Mouse (Mus musculus) liver, embryonic 15.5 days (tissue): ENCODE data around the gene Ssna1. TPM values are rescaled to one million over a fixed set of nuclear protein-coding genes. Genes with fewer than 3 reads are reported as not detected.

ENCODE experiments used
- ATAC-seq: fragments of 200-750 bp; cut with Nextera tagmentation; 2 replicates; pipeline ENCODE4 v1.8.0; 2017; ENCODE audit warnings: moderate number of reproducible peaks, mild to moderate bottlenecking, moderate library complexity; ENCODE audit not compliant: insufficient read depth
- H3K27ac ChIP-seq: fragments of 300-500 bp; sonication (generic); replicated peaks from 2 replicates; pipeline ENCODE4 v1.5.1; 2015; ENCODE audit warnings: mild to moderate bottlenecking, inconsistent platforms
- H3K27me3 ChIP-seq: fragments of 300-500 bp; sonication (generic); 2 replicates; pipeline ENCODE4 v1.6.1; 2015; ENCODE audit warnings: mild to moderate bottlenecking, inconsistent platforms
- H3K36me3 ChIP-seq: fragments of 300-500 bp; sonication (generic); replicated peaks from 2 replicates; pipeline ENCODE4 v1.6.1; 2015; ENCODE audit warnings: moderate library complexity, mild to moderate bottlenecking, inconsistent platforms
- H3K4me1 ChIP-seq: fragments of 300-500 bp; sonication (generic); replicated peaks from 2 replicates; pipeline ENCODE4 v1.6.1; 2015; ENCODE audit warnings: inconsistent platforms
- H3K4me2 ChIP-seq: fragments of 300-500 bp; sonication (generic); 2 replicates; pipeline ENCODE4 v1.6.1; 2015; ENCODE audit warnings: moderate library complexity, mild to moderate bottlenecking, inconsistent platforms
- H3K4me3 ChIP-seq: fragments of 300-500 bp; sonication (generic); replicated peaks from 2 replicates; pipeline ENCODE4 v1.5.1; 2015; ENCODE audit warnings: mild to moderate bottlenecking, inconsistent platforms
- H3K9ac ChIP-seq: fragments of 300-500 bp; sonication (generic); 2 replicates; pipeline ENCODE4 v1.6.1; 2015; ENCODE audit warnings: moderate library complexity, mild to moderate bottlenecking, inconsistent platforms
- H3K9me3 ChIP-seq: fragments of 300-500 bp; sonication (generic); replicated peaks from 2 replicates; pipeline ENCODE4 v1.6.1; 2016; ENCODE audit warnings: inconsistent platforms
- WGBS: fragments of 180-500 bp; shearing (Covaris S2); methylation state at CpG from one replicate; pipeline ENCODE4 v1.1.7; 2015; ENCODE audit warnings: mixed read lengths; ENCODE audit not compliant: insufficient replicate concordance; 5-methylcytosine and 5-hydroxymethylcytosine counted together
- polyA plus RNA-seq: library from polyadenylated mRNA; unstranded; fragments of >200 nt; fragmentation: Nextera tagmentation; extraction: Ambion mirVana; gene quantifications from 2 replicates; pipeline ENCODE4 v1.2.1, GENCODE M21; 2015

Ssna1 gene
- polyA plus RNA-seq, 1 experiment from 2014 or later, result 124 TPM

DNA sequence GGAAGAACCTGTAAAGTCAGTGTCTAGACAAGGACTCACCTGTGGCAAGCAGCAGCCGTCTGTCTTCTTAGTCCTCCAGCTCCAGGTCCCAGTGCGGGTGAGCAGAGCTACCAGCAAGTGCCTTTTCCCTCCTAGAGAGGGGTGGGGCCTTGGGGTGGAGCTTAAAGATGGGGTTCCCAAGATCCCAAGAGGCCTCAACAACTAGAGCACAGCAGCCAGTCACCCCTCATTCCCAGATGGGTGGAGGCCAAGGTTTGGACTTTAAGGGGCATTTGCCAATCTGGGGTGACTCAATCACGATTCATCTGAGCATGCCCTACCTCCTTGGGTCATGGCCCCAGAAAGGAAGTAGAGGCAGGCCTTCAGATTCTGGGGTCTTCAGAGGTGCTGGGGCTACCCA is 32.5 kb downstream of the Ssna1 start:
- no peak overlapping the region for H3K4me3 ChIP-seq
- no peak overlapping the region for H3K4me2 ChIP-seq
- 76% methylated on average over 3 of the region's 3 CpGs for WGBS

DNA sequence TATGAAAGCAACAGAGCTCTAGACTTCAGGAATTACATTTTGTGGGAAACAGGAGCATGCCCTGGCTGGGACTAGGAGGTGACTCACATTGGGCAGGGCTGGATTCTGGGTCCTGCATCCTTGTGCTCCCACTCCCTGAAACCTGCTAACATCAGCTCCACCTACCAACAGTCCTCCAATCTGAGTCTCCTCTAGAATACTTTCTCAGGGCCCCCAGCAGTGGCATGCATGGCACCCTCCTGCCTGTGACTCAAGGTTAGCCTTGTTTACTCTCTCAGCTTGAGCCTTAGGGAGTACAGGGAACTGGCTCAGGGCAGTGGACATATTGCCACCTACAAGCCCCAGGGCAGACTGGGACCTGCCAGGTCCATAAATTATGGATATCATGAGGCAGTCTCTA is 34.1 kb downstream of the Ssna1 start:
- no peak for ATAC-seq
- H3K4me3 ChIP-seq, result no peak overlapping the region
- no peak overlapping the region for H3K27ac ChIP-seq
- no peak overlapping the region for H3K4me2 ChIP-seq
- H3K9me3 ChIP-seq, result no peaks in the 10 kb centered on the region
- H3K9ac ChIP-seq, result no peak overlapping the region
- peaks cover 44% of the 10 kb centered on the region for H3K4me1 ChIP-seq
- H3K27me3 ChIP-seq, result peaks cover 53% of the 10 kb centered on the region
- no peaks in the 10 kb centered on the region for H3K36me3 ChIP-seq

More for the DNA sequence above, 32.5 kb downstream of the Ssna1 start:
- peaks cover 62% of the 10 kb centered on the region for H3K27me3 ChIP-seq
- peaks cover 30% of the 10 kb centered on the region for H3K4me1 ChIP-seq
- ATAC-seq, result no peak
- H3K27ac ChIP-seq, result no peak overlapping the region
- H3K9me3 ChIP-seq, result no peaks in the 10 kb centered on the region
- H3K9ac ChIP-seq, result no peak overlapping the region
- no peaks in the 10 kb centered on the region for H3K36me3 ChIP-seq

DNA sequence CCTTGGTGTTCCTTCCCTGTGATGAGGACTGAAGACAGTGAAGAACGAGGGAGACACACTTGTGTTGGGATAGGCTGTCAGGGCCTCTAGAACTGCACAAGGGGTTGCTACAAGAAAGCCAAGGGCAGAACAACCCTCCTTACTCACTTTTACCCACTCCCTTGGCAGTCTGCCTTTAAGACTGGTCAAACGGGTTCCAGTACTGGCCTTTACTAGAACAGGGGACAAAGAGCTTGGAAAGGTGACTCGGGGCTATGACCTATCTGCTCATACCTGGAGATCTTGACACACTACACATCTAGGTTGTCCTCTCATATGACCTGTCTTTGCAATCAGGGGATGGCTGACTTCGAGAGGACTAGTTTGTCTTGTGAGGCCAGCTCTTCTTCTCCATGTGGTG is 34.7 kb downstream of the Ssna1 start:
- Histone ChIP-seq H3K27ac (no peak overlapping the region), H3K4me1 (peaks cover 45% of the 10 kb centered on the region), H3K36me3 (no peaks in the 10 kb centered on the region), H3K27me3 (peaks cover 53% of the 10 kb centered on the region), H3K4me3 (no peak overlapping the region), H3K9ac (no peak overlapping the region), H3K9me3 (no peaks in the 10 kb centered on the region), H3K4me2 (no peak overlapping the region)
- no peak for ATAC-seq
- 51% methylated on average over 4 of the region's 4 CpGs for WGBS

DNA sequence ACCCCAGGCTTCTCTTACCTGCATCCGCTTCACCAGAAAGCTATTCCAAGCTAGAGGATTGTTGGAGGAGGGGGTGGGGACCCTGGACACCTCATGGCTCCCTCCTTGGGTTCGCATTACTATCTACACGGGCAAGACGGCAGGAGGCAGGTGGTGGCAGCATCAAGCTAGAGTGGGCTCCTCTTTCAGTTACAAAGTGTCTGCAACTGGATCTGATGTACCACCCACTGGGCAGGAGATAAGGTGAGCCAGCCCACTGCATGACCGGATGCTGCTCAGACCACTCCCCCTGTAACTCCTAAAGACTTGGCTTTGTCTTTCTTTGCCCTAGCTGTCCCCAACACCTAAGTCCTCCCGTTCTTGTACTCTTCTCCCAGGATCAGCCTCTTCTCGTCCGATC is 35.6 kb downstream of the Ssna1 start, which contains the start of gene Rnf224:
Gene Rnf224 (minus strand): TSS at position 174 of the 400 bp plus-strand sequence.
- Histone ChIP-seq H3K27ac (no peak within 1 kb of the TSS), H3K4me3 (no peak within 1 kb of the TSS), H3K36me3 (no peaks in the 10 kb centered on the region), H3K9me3 (no peaks in the 10 kb centered on the region), H3K27me3 (peaks cover 46% of the 10 kb centered on the region), H3K4me1 (peaks cover 36% of the 10 kb centered on the region), H3K9ac (no peak within 1 kb of the TSS), H3K4me2 (no peak within 1 kb of the TSS)
- WGBS, result 35% methylated on average over 8 of the region's 8 CpGs
- no peak for ATAC-seq

DNA sequence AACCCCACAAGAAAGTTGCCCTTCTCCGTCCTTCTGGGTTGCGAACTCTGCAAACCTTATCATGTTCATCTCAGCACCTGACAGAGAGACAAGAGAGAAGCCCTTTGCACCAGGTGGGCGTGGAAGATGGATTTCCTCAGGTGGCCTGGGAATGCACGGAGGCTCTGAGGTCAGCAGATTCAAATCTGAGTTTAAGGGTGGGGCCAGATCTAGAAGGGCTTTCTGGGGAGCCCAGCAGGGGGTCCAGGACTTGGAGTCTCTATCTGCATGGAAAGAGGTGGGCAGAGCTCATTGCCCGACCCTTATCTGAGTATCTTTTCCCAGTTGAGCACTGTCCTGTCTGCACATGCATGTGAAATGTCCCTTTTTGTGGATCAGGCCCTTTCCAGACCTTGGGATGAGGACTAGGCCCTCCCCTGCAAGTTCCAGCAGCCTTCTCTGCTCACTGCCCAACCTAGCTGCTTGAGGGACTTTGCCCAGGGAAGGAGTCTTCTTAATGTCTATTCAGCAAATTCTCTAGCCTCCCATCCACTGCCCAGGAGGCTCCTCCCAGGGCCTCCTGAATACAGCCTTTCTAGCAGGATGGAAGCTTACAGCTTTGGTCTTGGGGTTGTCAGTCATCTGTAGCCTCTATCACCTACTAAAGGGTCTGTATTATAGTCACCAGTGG is 37.6 kb downstream of the Ssna1 start:
- H3K9ac ChIP-seq, result no peak overlapping the region
- no peak overlapping the region for H3K4me2 ChIP-seq
- H3K27me3 ChIP-seq, result peaks cover 47% of the 10 kb centered on the region; the same call in 1 of the 2 replicates
- H3K4me3 ChIP-seq, result no peak overlapping the region
- ATAC-seq, result no peak
- WGBS, result 55% methylated on average over 5 of the region's 5 CpGs
- H3K4me1 ChIP-seq, result peaks cover 22% of the 10 kb centered on the region
- H3K27ac ChIP-seq, result no peak overlapping the region
- H3K36me3 ChIP-seq, result no peaks in the 10 kb centered on the region
- no peaks in the 10 kb centered on the region for H3K9me3 ChIP-seq

DNA sequence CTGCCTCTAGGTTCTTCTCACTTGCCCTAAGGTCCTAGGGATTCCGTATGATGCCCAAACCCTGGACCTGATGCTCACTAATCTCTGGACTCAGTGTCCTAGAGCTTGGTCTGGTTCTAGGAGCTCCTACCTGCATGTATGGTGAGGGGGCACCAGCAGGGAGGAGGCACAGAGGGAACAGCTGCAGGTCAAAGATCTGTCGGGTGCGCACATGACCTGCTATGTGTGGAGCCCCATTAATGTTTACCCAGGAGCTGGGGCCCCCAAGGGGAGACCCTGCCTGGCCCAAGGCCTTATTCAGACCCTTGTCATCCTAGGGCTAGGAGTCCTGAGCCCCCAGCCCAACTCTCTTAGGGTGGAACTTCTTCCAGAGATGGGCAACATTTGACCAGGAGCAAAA is 38.2 kb downstream of the Ssna1 start, which contains the start of gene Slc34a3:
Gene Slc34a3 (minus strand): TSS at position 315 of the 400 bp plus-strand sequence.
- no peak for ATAC-seq
- H3K36me3 ChIP-seq, result no peaks in the 10 kb centered on the region
- H3K27me3 ChIP-seq, result peaks cover 45% of the 10 kb centered on the region
- H3K4me3 ChIP-seq, result no peak within 1 kb of the TSS
- H3K27ac ChIP-seq, result no peak within 1 kb of the TSS
- 60% methylated on average over 3 of the region's 3 CpGs for WGBS
- no peak within 1 kb of the TSS for H3K4me2 ChIP-seq
- no peak within 1 kb of the TSS for H3K9ac ChIP-seq
- peaks cover 23% of the 10 kb centered on the region for H3K4me1 ChIP-seq
- no peaks in the 10 kb centered on the region for H3K9me3 ChIP-seq

DNA sequence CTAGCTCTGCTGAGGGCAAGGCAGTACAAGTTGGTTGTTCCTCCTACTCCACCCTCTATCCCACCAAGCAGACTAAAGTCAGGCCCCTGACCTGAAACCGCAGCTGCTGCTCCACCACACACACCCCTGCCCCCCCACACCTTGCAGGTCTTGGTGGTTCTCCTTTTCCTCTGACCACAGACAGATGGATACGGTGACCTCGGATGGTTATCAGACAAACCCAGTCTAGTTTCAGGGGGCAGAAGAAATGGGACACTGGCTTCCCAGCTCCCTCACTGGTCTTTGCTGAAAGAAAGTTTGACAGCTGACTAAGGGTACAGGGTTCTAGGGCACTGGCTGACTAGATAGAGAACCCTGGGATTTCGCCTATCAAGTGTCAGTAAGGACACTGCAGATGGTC is 38.8 kb downstream of the Ssna1 start:
- H3K27me3 ChIP-seq, result peaks cover 42% of the 10 kb centered on the region
- H3K4me1 ChIP-seq, result peaks cover 29% of the 10 kb centered on the region
- H3K27ac ChIP-seq, result no peak overlapping the region
- 12% methylated on average over 4 of the region's 4 CpGs for WGBS
- no peak overlapping the region for H3K4me2 ChIP-seq
- H3K9me3 ChIP-seq, result no peaks in the 10 kb centered on the region
- H3K4me3 ChIP-seq, result no peak overlapping the region
- no peaks in the 10 kb centered on the region for H3K36me3 ChIP-seq
- no peak overlapping the region for H3K9ac ChIP-seq
- ATAC-seq, result no peak

DNA sequence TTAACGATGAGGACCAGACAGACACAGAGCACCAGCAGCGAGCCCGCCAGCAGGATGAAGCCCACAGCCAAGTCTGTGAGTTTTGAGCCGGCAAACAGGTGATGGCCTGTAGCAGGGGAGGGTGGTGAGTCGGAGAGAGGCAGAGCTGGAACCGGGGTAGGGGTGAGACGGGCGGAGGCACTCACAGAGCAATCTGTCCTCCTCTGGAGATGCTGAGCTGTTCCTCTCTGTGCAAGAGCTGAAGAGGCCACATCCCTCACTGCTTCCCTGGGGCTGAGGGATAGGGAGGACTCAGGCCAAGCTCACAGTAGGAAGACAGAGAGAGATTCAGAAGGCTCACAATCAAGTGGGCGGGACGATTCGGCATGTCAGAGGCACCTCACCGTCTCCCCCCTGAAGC is 41.2 kb downstream of the Ssna1 start:
- no peak overlapping the region for H3K9ac ChIP-seq
- no peak for ATAC-seq
- H3K4me1 ChIP-seq, result peaks cover 41% of the 10 kb centered on the region
- H3K4me2 ChIP-seq, result no peak overlapping the region
- peaks cover 31% of the 10 kb centered on the region for H3K27me3 ChIP-seq
- H3K9me3 ChIP-seq, result no peaks in the 10 kb centered on the region
- no peak overlapping the region for H3K27ac ChIP-seq
- H3K36me3 ChIP-seq, result no peaks in the 10 kb centered on the region
- 63% methylated on average over 12 of the region's 12 CpGs for WGBS
- H3K4me3 ChIP-seq, result no peak overlapping the region

DNA sequence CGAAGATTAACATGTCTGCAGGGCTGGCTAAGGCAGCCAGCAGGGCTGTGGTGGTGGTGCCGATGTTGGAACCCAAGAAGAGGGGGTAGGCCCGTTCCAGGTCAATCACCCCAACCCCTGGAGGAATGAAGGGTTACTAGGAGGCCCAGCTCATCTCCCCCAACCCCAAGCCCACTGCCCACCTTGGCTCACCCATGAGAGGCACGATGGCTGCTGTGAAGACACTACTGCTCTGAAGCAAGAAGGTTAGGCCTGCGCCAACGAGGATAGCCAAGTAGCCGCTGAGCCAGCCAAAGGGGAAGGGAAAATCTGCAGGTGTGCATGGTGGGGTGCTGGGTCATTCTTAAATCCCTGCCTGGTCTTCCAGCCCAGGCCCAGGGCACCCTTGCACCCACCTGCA is 41.7 kb downstream of the Ssna1 start:
- H3K27ac ChIP-seq, result no peak overlapping the region
- H3K4me3 ChIP-seq, result no peak overlapping the region
- H3K36me3 ChIP-seq, result no peaks in the 10 kb centered on the region
- H3K9ac ChIP-seq, result no peak overlapping the region
- no peaks in the 10 kb centered on the region for H3K9me3 ChIP-seq
- ATAC-seq, result no peak
- H3K4me2 ChIP-seq, result no peak overlapping the region
- 75% methylated on average over 7 of the region's 7 CpGs for WGBS
- peaks cover 31% of the 10 kb centered on the region for H3K27me3 ChIP-seq
- H3K4me1 ChIP-seq, result peaks cover 45% of the 10 kb centered on the region

DNA sequence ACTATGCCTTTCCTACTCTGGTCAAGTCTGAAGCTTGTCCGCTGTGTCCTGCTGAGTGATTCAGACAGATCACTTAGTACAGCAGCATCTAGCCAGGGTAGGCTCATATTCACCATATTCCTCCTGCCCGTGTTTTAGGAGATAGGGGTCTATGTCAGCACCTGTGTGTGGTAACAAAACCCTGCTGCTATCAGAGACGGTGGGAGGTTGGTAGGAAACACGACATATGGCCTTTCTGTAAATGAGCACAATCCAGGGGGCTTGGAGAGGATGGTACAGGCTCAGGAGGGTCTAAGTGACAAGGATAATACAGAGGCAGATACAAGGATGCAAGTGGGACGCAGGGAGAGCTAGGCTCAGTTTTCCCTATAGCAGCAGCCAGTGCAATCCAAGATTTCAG is 42.7 kb downstream of the Ssna1 start:
- WGBS, result 71% methylated on average over 5 of the region's 5 CpGs
- peaks cover 25% of the 10 kb centered on the region for H3K27me3 ChIP-seq
- H3K4me3 ChIP-seq, result no peak overlapping the region
- no peak overlapping the region for H3K27ac ChIP-seq
- H3K4me2 ChIP-seq, result no peak overlapping the region
- H3K9ac ChIP-seq, result no peak overlapping the region
- H3K9me3 ChIP-seq, result no peaks in the 10 kb centered on the region
- ATAC-seq, result no peak
- H3K4me1 ChIP-seq, result peaks cover 47% of the 10 kb centered on the region
- H3K36me3 ChIP-seq, result no peaks in the 10 kb centered on the region

DNA sequence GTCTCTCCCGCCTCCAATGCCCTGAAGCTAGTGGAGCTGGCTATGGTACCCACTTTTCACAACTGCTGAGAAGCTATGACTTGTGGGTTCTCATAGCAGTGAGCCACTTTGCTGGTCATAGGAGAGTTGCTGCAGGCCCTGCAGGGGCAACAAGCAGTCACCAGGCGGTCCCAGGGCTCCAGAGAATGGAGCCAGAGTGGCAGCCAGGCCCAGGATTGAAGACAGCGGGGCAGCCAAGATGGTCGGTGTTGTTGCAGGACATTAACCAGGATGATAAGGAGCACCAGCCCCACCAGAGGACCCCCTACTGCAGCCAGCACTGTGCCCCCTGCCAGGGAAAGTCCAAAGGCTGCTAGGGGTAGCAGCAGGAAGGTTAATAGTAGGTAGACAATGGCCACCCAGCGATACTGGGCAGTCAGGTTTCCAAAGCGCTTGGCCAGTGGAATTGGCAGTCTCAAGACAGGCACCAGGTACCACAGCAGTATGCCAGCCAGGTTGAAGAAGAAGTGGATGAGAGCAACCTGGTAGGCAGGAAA is 43.2 kb downstream of the Ssna1 start:
- no peaks in the 10 kb centered on the region for H3K36me3 ChIP-seq
- H3K9me3 ChIP-seq, result no peaks in the 10 kb centered on the region
- 71% methylated on average over 6 of the region's 6 CpGs for WGBS
- peak overlapping the region; percentile 44; the same call in 1 of the 2 replicates for H3K4me3 ChIP-seq
- no peak for ATAC-seq
- H3K27me3 ChIP-seq, result peaks cover 25% of the 10 kb centered on the region
- peak overlapping the region; percentile 70 for H3K4me2 ChIP-seq
- peaks cover 42% of the 10 kb centered on the region for H3K4me1 ChIP-seq
- no peak overlapping the region for H3K27ac ChIP-seq
- no peak overlapping the region for H3K9ac ChIP-seq
